Mouse (Mus musculus) embryonic facial prominence, embryonic 13.5 days (tissue): Measurements from ENCODE around the gene Plrg1. TPM values are rescaled to one million over a fixed set of nuclear protein-coding genes. Genes with fewer than 3 reads are reported as not detected.

ENCODE experiments used
- ATAC-seq: fragments of 200-750 bp; cut with Nextera tagmentation; 2 replicates; pipeline ENCODE4 v1.8.0; 2017; ENCODE audit warnings: low read depth; ENCODE audit not compliant: insufficient number of reproducible peaks, insufficient read depth, low FRiP score, low TSS enrichment
- H3K27ac ChIP-seq: fragments of 300-500 bp; sonication (generic); 2 replicates; pipeline ENCODE4 v1.5.1; 2015; ENCODE audit warnings: moderate library complexity, mild to moderate bottlenecking, inconsistent platforms
- H3K27me3 ChIP-seq: fragments of 300-500 bp; sonication (generic); 2 replicates; pipeline ENCODE4 v1.6.1; 2015; ENCODE audit warnings: mild to moderate bottlenecking, inconsistent platforms
- H3K36me3 ChIP-seq: fragments of 300-500 bp; sonication (generic); 2 replicates; pipeline ENCODE4 v1.6.1; 2015; ENCODE audit warnings: mild to moderate bottlenecking, inconsistent platforms
- H3K4me1 ChIP-seq: fragments of 300-500 bp; sonication (generic); 2 replicates; pipeline ENCODE4 v1.6.1; 2015; ENCODE audit warnings: inconsistent platforms
- H3K4me2 ChIP-seq: fragments of 300-500 bp; sonication (generic); 2 replicates; pipeline ENCODE4 v1.6.1; 2015; ENCODE audit warnings: moderate library complexity, mild to moderate bottlenecking, inconsistent platforms
- H3K4me3 ChIP-seq: fragments of 300-500 bp; sonication (generic); 2 replicates; pipeline ENCODE4 v1.5.1; 2015; ENCODE audit warnings: mild to moderate bottlenecking, inconsistent platforms
- H3K9ac ChIP-seq: fragments of 300-500 bp; sonication (generic); 2 replicates; pipeline ENCODE4 v1.6.1; 2015; ENCODE audit warnings: mild to moderate bottlenecking, inconsistent platforms
- H3K9me3 ChIP-seq: fragments of 300-500 bp; sonication (generic); 2 replicates; pipeline ENCODE4 v1.6.1; 2016; ENCODE audit warnings: inconsistent platforms
- WGBS: fragments of 180-500 bp; shearing (Covaris S2); methylation state at CpG from one replicate; pipeline ENCODE4 v1.1.7; 2015; ENCODE audit warnings: mixed read lengths; 5-methylcytosine and 5-hydroxymethylcytosine counted together
- polyA plus RNA-seq: library from polyadenylated mRNA; unstranded; fragments of >200 nt; fragmentation: Nextera tagmentation; extraction: Ambion mirVana; gene quantifications from 2 replicates; pipeline ENCODE4 v1.2.1, GENCODE M21; 2015

Plrg1 gene
- polyA plus RNA-seq, 1 experiment from 2014 or later = 110 TPM

DNA sequence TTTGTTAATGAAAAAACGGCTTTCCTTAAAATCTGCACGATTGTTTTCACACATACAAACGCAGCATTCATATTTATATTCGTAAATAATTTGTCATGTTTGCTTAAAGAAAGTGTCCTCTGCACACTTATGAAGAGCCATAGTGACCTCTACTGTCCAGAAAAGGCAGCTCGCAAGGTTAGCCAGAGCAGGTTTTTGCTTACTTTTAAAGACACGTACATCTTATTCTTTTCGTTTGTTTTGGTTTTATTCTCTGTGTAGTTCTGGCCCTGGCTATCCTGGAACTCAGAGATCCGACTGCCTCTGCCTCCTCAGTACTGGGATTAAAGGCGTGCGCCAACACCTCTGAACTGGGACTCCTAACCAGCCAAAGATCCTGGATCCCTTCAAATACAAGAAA, 1.6 kb upstream of the Plrg1 start:
- no peak overlapping the region for H3K27ac ChIP-seq
- WGBS = 29% methylated on average over 10 of the region's 10 CpGs
- no peak for ATAC-seq
- H3K4me2 ChIP-seq = no peak overlapping the region
- H3K36me3 ChIP-seq = peaks cover 17% of the 10 kb centered on the region
- no peaks in the 10 kb centered on the region for H3K27me3 ChIP-seq
- peaks cover 9% of the 10 kb centered on the region for H3K4me1 ChIP-seq
- H3K9me3 ChIP-seq = no peaks in the 10 kb centered on the region
- no peak overlapping the region for H3K9ac ChIP-seq
- no peak overlapping the region for H3K4me3 ChIP-seq

DNA sequence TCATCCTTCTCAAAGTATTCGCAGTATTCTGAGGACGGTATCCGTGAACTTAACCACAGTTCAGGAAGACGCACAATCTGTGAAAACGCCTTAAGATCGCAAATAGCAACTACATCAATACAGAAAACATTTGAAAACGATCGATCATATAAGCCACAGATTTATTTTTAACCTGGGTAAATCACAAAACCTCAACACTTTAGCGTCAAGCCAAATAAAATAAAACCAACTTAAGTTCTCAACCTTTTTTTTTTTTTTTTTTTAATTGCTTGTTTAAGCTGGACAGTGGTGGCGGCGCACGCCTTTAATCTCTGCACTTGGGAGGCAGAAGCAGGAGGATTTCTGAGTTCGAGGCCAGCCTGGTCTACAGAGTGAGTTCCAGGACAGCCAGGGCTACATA, 563 bp upstream of the Plrg1 start:
- 40% methylated on average over 13 of the region's 13 CpGs for WGBS
- Histone ChIP-seq H3K4me3 (peak overlapping the region; percentile 83), H3K27me3 (no peaks in the 10 kb centered on the region), H3K9me3 (no peaks in the 10 kb centered on the region), H3K27ac (no peak overlapping the region; the same call in 1 of the 2 replicates), H3K4me1 (peaks cover 9% of the 10 kb centered on the region), H3K9ac (0 out of 2 replicates have a peak overlapping the region, but pooled peaks have one; percentile 36), H3K4me2 (peak overlapping the region; percentile 48), H3K36me3 (peaks cover 27% of the 10 kb centered on the region)
- ATAC-seq = no peak

DNA sequence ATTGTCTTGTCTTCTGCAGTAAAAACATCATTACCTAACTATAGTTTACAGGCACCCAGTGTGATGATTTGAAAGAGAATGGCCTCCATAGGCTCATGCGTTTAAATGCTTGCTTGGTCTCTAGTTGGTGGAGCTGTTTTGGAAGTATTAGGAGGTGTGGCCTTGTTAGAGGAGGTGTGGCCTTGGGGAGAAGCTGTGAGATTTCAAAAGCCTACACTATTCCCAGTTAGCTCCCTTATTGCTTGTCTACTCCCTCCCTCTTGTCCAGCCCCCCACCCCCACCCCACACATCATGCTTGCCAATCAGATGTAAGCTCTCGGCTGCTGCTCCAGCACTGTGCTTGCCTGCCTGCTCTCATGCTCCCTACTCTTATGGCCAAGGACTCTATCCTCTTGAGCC, 1.7 kb downstream of the Plrg1 start:
- 94% methylated on average over 2 of the region's 2 CpGs for WGBS
- no peak overlapping the region for H3K4me2 ChIP-seq
- H3K36me3 ChIP-seq = peaks cover 49% of the 10 kb centered on the region
- H3K4me3 ChIP-seq = no peak overlapping the region
- no peak overlapping the region for H3K27ac ChIP-seq
- no peak for ATAC-seq
- no peak overlapping the region for H3K9ac ChIP-seq
- H3K9me3 ChIP-seq = no peaks in the 10 kb centered on the region
- peaks cover 9% of the 10 kb centered on the region for H3K4me1 ChIP-seq
- H3K27me3 ChIP-seq = no peaks in the 10 kb centered on the region

DNA sequence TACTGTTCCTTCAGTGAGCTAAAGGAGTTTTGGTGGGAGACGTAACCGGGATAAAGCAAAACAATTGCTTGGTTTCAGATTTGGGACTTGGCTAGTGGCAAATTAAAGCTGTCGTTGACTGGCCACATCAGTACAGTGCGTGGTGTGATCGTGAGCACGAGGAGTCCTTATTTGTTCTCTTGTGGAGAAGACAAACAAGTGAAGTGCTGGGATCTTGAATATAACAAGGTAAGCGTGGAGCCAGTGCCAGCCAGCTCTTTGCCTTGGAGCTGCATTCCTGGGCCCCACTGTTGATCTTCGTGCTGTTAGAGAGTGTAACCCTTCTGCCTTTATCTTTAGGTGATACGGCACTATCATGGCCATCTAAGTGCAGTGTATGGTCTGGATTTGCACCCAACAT, 12.6 kb downstream of the Plrg1 start:
- H3K36me3 ChIP-seq = peaks cover 93% of the 10 kb centered on the region
- no peak for ATAC-seq
- H3K27ac ChIP-seq = no peak overlapping the region
- H3K9me3 ChIP-seq = no peaks in the 10 kb centered on the region
- no peaks in the 10 kb centered on the region for H3K4me1 ChIP-seq
- no peak overlapping the region for H3K4me2 ChIP-seq
- H3K27me3 ChIP-seq = no peaks in the 10 kb centered on the region
- WGBS = 90% methylated on average over 9 of the region's 9 CpGs
- H3K9ac ChIP-seq = no peak overlapping the region
- no peak overlapping the region for H3K4me3 ChIP-seq

DNA sequence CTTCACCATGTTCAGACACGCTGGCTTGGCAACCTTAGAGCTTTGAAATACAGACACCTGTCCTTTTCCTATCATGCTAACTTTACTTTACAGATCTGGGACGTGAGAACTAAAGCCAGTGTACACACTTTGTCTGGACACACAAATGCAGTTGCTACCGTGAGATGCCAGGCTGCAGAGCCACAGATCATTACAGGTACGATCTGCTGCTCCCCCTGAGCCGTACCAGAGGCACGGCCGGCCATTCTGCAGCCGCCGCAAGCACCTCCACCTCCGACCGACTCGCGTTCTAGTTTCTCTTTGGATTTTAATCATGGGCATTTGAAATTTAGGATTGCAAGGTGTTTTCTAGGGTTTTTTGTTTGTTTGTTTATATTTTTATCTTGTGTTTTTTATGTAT, 13.5 kb downstream of the Plrg1 start:
- no peaks in the 10 kb centered on the region for H3K9me3 ChIP-seq
- 95% methylated on average over 13 of the region's 13 CpGs for WGBS
- no peaks in the 10 kb centered on the region for H3K27me3 ChIP-seq
- no peak overlapping the region for H3K4me2 ChIP-seq
- H3K4me3 ChIP-seq = no peak overlapping the region
- H3K9ac ChIP-seq = no peak overlapping the region
- no peak overlapping the region for H3K27ac ChIP-seq
- no peaks in the 10 kb centered on the region for H3K4me1 ChIP-seq
- ATAC-seq = no peak
- peaks cover 90% of the 10 kb centered on the region for H3K36me3 ChIP-seq

DNA sequence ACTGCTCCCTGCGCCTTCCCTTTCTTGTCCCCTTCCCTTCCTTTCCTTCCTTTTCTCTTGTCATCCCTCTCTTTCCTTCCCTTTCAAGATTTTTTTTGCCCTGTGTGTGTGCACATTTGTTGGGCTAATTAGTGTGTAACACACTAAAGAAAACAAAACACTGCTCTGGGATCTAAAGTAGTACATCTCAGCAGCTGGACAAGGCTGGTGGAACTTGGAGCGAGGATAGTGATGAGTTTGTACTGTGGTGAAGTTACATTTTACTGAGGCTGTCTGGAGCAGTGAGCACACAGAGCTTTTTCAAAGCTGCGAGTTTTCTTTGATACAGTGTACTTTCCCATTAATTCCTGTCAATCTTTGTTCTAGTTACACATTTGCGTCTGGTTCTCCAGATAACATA, 14.9 kb downstream of the Plrg1 start:
- ATAC-seq = no peak
- no peak overlapping the region for H3K27ac ChIP-seq
- H3K4me2 ChIP-seq = no peak overlapping the region
- no peaks in the 10 kb centered on the region for H3K4me1 ChIP-seq
- H3K4me3 ChIP-seq = no peak overlapping the region
- no peaks in the 10 kb centered on the region for H3K9me3 ChIP-seq
- WGBS = 90% methylated on average over 4 of the region's 4 CpGs
- H3K27me3 ChIP-seq = no peaks in the 10 kb centered on the region
- H3K36me3 ChIP-seq = peaks cover 78% of the 10 kb centered on the region
- no peak overlapping the region for H3K9ac ChIP-seq

DNA sequence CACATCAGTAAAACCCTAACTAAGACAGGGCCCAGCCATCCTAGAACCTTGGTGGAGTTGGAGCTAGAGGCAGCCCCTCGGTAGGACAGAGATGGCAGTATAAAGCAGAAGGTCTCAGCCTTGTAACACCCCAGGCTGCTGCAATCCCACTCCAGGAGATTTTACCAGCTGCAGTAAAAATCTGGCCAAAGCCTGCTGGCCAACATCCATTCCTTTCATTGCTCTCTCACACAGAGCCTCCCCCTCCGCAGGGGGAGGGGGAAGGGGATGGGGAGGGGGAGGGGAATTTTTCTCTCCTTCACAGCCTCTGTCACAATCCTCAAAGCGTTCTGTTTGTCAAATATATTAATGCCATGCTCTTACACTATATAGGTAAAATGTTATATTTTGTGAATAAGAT, 21.2 kb downstream of the Plrg1 start:
- Histone ChIP-seq H3K9ac (no peak overlapping the region), H3K27ac (no peak overlapping the region), H3K4me2 (no peak overlapping the region), H3K9me3 (no peaks in the 10 kb centered on the region), H3K4me3 (no peak overlapping the region), H3K36me3 (peaks cover 19% of the 10 kb centered on the region), H3K4me1 (peaks cover 8% of the 10 kb centered on the region), H3K27me3 (no peaks in the 10 kb centered on the region)
- no peak for ATAC-seq
- WGBS = 35% methylated on average over 3 of the region's 3 CpGs

DNA sequence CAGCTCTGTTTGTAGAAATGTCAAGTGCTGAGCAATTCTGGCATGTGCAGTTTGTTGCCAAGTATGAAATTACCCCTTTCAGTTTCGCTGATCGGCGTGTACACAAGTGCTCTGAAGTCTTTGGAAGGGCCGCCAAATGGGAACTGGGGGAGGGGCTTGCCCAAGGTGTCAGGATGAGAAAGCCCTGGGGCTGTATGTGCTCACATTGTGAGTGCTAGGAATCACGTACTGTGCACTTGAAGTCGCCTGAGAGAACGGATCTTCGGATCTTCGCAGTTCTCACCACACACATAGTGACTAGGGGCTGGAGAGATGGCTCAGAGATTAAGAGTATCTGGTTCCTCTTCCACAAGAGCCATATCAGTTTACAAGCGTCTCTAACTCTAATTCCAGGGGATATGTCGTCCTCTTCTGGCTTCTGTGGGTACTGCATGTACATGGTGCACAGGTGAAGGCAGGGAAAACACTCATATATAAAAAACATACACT, 25.3 kb downstream of the Plrg1 start:
- Histone ChIP-seq H3K4me3 (peak overlapping the region; percentile 34), H3K27ac (no peak overlapping the region), H3K36me3 (no peaks in the 10 kb centered on the region), H3K4me2 (peak overlapping the region; percentile 60), H3K4me1 (peaks cover 8% of the 10 kb centered on the region), H3K27me3 (no peaks in the 10 kb centered on the region), H3K9ac (0 out of 2 replicates have a peak overlapping the region, but pooled peaks have one; percentile 11), H3K9me3 (no peaks in the 10 kb centered on the region)
- WGBS = 3% methylated on average over 11 of the region's 11 CpGs
- peak; percentile 72 for ATAC-seq

DNA sequence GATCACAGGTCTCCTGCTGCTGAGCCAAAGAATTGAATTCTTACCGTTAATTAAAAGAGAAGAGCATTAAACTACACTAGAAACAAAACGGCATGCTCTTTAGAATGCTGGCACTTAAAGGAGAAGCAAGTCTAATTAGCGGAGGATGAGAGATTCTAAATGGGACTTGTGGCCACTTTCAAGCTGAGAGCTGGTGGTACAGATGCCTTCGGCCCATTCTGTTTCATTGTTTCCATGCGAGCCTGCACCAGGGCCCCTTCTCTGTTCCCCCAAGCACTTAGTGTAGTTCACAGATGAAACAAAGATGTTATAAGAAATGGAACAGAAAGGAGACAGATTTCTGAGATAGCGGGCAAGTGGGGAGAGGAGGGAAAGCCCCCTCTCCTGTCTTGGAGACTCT, 42.3 kb downstream of the Plrg1 start:
- Histone ChIP-seq H3K27me3 (peaks cover 7% of the 10 kb centered on the region), H3K4me3 (no peak overlapping the region), H3K4me1 (0 out of 2 replicates have a peak, but pooled peaks cover 4% of the 10 kb centered on the region), H3K36me3 (no peaks in the 10 kb centered on the region), H3K9ac (no peak overlapping the region), H3K4me2 (no peak overlapping the region), H3K27ac (no peak overlapping the region), H3K9me3 (no peaks in the 10 kb centered on the region)
- WGBS = 59% methylated on average over 6 of the region's 6 CpGs
- ATAC-seq = no peak

DNA sequence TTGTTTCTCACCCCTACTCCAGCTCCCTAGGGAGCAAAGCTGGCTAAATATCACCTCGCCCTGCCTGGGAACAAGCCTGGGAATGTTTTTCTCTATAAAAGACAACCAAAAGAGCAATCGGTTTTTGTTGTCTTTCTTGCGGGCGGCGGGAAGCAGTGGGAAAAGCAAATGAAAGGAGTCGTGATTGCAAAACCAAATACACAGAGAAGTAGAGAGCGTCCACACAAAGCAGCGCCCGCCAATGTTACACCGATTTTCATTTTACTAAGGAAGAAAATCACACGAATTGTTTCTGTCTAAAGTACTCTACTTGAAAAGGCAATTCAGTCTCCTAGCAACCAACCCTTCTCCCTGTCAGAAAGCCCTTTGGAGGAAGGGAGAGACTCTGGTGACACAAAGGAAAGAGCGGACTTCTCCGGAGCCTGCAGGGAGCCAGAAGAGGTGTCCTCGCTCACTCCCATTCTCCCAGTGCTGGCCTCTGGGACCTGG, 43.3 kb downstream of the Plrg1 start:
- peak overlapping the region; percentile 36; the same call in 1 of the 2 replicates for H3K9ac ChIP-seq

DNA sequence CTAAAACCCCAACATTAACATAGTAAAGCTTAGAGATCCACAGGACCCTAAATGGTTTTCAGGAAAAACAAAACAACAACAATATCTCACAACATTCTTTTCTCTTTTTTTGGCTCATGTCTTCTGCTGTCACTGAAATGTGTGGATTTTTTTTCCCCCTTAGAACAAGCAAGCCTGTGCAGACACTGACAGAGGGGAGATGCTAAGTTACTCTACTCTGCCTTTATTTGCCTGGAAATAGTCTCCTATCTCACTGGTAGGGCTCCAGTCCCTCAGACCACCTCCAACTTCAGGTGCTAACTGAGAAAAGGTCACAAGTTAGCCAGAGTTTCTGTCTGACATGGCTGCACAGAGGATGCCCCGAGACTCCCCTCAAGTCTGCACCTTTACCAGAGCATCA, 43.8 kb downstream of the Plrg1 start:
- no peak for ATAC-seq
- 89% methylated on average over 1 of the region's 1 CpGs for WGBS
- peak overlapping the region; percentile 36; the same call in 1 of the 2 replicates for H3K9ac ChIP-seq
- H3K27ac ChIP-seq = no peak overlapping the region
- H3K4me2 ChIP-seq = peak overlapping the region; percentile 51
- H3K9me3 ChIP-seq = no peaks in the 10 kb centered on the region
- peaks cover 7% of the 10 kb centered on the region for H3K27me3 ChIP-seq
- no peaks in the 10 kb centered on the region for H3K36me3 ChIP-seq
- H3K4me3 ChIP-seq = no peak overlapping the region
- H3K4me1 ChIP-seq = 0 out of 2 replicates have a peak, but pooled peaks cover 4% of the 10 kb centered on the region

More for the DNA sequence above, 43.3 kb downstream of the Plrg1 start:
- Histone ChIP-seq H3K27ac (no peak overlapping the region), H3K4me3 (peak overlapping the region; percentile 20), H3K9me3 (no peaks in the 10 kb centered on the region), H3K36me3 (no peaks in the 10 kb centered on the region), H3K4me2 (peak overlapping the region; percentile 51), H3K4me1 (0 out of 2 replicates have a peak, but pooled peaks cover 4% of the 10 kb centered on the region), H3K27me3 (peaks cover 7% of the 10 kb centered on the region)
- no peak for ATAC-seq
- 20% methylated on average over 14 of the region's 14 CpGs for WGBS

DNA sequence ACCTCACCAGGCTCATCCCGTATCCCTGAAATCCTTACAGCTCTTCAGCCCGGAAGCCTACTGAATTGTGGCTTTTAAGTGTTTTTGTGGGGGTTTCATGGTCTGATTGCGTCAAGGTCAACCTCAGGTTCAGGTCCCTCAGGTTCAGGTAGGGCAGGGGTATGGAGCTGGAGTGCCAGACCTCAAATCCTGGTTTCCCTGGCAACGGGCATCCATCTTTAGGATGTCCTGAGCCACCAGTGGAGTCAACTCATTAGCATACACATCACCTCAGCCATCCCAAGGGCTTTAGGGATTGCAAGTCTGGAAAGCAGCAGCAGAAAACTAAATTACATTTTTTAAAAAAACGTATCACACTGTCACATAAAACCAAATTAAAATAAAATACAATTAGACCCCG, 44.3 kb downstream of the Plrg1 start:
- peaks cover 7% of the 10 kb centered on the region for H3K27me3 ChIP-seq
- no peak for ATAC-seq

More for the DNA sequence above, 44.3 kb downstream of the Plrg1 start:
- no peaks in the 10 kb centered on the region for H3K9me3 ChIP-seq
- no peaks in the 10 kb centered on the region for H3K36me3 ChIP-seq
- H3K9ac ChIP-seq = no peak overlapping the region
- no peak overlapping the region for H3K27ac ChIP-seq
- no peak overlapping the region for H3K4me2 ChIP-seq
- 0 out of 2 replicates have a peak, but pooled peaks cover 4% of the 10 kb centered on the region for H3K4me1 ChIP-seq
- H3K4me3 ChIP-seq = no peak overlapping the region
- 75% methylated on average over 6 of the region's 6 CpGs for WGBS
